Mouse (Mus musculus): Measurements from ENCODE around the gene B2m. TPM values are rescaled to one million over a fixed set of nuclear protein-coding genes. Genes with fewer than 3 reads are reported as not detected.

Gene B2m
- polyA plus RNA-seq, 1 experiment from 2014 or later, result 115 TPM

- Histone ChIP-seq H3K36me3 (no peaks in the 10 kb centered on the region), H3K4me2 (replicated peaks) (no peak overlapping the region), H3K4me3 (no peak overlapping the region), H3K4me1 (no peaks in the 10 kb centered on the region), H3K9me3 (no peaks in the 10 kb centered on the region), H3K27ac (no peak overlapping the region), H3K27me3 (replicated peaks) (no peaks in the 10 kb centered on the region), H3K9ac (no peak overlapping the region)
- no peak for ATAC-seq (ENCODE audit: low FRiP score, low read depth)
- WGBS, result 92% methylated on average over 2 of the region's 2 CpGs
Observed at GRCm38 (mm10) chr2:122132618-122133017, 14.9 kb upstream of the B2m start.

- WGBS, result 72% methylated on average over 5 of the region's 5 CpGs
- H3K9ac ChIP-seq, result no peak overlapping the region
- H3K27me3 ChIP-seq (replicated peaks), result no peaks in the 10 kb centered on the region
- H3K9me3 ChIP-seq, result no peaks in the 10 kb centered on the region
- H3K36me3 ChIP-seq, result no peaks in the 10 kb centered on the region
- no peak for ATAC-seq (ENCODE audit: low FRiP score, low read depth)
- H3K4me2 ChIP-seq (replicated peaks), result no peak overlapping the region
- no peaks in the 10 kb centered on the region for H3K4me1 ChIP-seq
- H3K4me3 ChIP-seq, result no peak overlapping the region
- H3K27ac ChIP-seq, result no peak overlapping the region
Observed at GRCm38 (mm10) chr2:122137839-122138465, 9.5 kb upstream of the B2m start.

DNA sequence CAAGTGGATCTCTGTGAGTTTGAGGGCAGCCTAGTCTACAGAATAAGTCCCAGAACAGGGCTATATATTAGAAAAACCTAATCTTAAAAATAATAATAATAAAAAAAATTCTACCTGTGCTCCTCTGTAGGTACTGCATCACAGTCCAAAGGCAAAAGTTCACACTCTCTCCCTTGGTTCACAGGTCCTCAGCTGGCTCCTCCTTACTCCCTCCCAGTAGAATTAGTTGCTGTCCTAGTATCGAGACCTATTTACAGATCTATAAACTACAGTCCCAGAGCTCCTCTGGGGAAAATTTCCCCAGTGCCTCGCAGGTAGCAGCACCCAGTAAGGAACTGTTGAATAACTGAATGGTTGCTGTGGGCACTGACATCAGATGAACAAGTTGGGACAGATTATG, 6.7 kb upstream of the B2m start:
- Histone ChIP-seq H3K4me1 (no peaks in the 10 kb centered on the region), H3K4me2 (replicated peaks) (no peak overlapping the region), H3K9me3 (no peaks in the 10 kb centered on the region), H3K9ac (no peak overlapping the region), H3K27me3 (replicated peaks) (no peaks in the 10 kb centered on the region), H3K36me3 (no peaks in the 10 kb centered on the region), H3K4me3 (no peak overlapping the region), H3K27ac (no peak overlapping the region)
- ATAC-seq (ENCODE audit: low FRiP score, low read depth), result no peak
- 82% methylated on average over 2 of the region's 2 CpGs for WGBS

- H3K4me3 ChIP-seq, result no peak overlapping the region
- H3K27ac ChIP-seq, result no peak overlapping the region
- ATAC-seq (ENCODE audit: low FRiP score, low read depth), result no peak
- no peaks in the 10 kb centered on the region for H3K36me3 ChIP-seq
- no peaks in the 10 kb centered on the region for H3K9me3 ChIP-seq
- H3K4me1 ChIP-seq, result no peaks in the 10 kb centered on the region
- WGBS, result 74% methylated on average over 5 of the region's 5 CpGs
- no peak overlapping the region for H3K9ac ChIP-seq
- no peak overlapping the region for H3K4me2 ChIP-seq (replicated peaks)
- no peaks in the 10 kb centered on the region for H3K27me3 ChIP-seq (replicated peaks)
Observed at GRCm38 (mm10) chr2:122141332-122141967, 6.0 kb upstream of the B2m start.

- no peak for ATAC-seq (ENCODE audit: low FRiP score, low read depth)
- Histone ChIP-seq H3K9me3 (no peaks in the 10 kb centered on the region), H3K36me3 (no peaks in the 10 kb centered on the region), H3K27me3 (replicated peaks) (no peaks in the 10 kb centered on the region), H3K27ac (no peak overlapping the region), H3K4me3 (no peak overlapping the region), H3K4me1 (0 out of 2 replicates have a peak, but pooled peaks cover 3% of the 10 kb centered on the region), H3K4me2 (replicated peaks) (no peak overlapping the region), H3K9ac (no peak overlapping the region)
- 93% methylated on average over 3 of the region's 3 CpGs for WGBS
Observed at GRCm38 (mm10) chr2:122143111-122143510, 4.4 kb upstream of the B2m start.

DNA sequence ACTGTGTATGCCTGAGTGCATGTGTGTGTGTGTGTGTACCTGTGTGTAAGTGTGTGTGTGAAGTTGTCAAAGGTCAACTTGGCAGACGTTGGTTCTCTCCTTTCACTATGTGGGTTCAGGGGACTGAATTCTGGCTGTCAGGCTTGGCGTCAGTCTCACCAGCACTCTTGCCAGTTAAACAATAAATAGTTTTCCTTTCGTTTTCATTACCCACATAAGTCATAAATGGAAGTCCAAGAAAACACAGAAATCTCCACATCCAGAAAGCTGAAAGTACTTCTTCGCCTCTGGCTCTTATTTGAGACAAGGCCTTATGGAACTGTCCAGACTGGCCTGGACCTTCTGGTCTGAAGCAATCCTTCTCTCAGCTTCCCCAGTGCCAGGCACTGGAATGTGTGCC, 1.7 kb upstream of the B2m start:
- Histone ChIP-seq H3K4me2 (replicated peaks) (no peak overlapping the region), H3K9ac (no peak overlapping the region), H3K4me1 (peaks cover 7% of the 10 kb centered on the region; the same call in 1 of the 2 replicates), H3K9me3 (no peaks in the 10 kb centered on the region), H3K27ac (no peak overlapping the region), H3K27me3 (replicated peaks) (no peaks in the 10 kb centered on the region), H3K4me3 (no peak overlapping the region), H3K36me3 (no peaks in the 10 kb centered on the region)
- ATAC-seq (ENCODE audit: low FRiP score, low read depth), result no peak
- WGBS, result 74% methylated on average over 4 of the region's 4 CpGs

DNA sequence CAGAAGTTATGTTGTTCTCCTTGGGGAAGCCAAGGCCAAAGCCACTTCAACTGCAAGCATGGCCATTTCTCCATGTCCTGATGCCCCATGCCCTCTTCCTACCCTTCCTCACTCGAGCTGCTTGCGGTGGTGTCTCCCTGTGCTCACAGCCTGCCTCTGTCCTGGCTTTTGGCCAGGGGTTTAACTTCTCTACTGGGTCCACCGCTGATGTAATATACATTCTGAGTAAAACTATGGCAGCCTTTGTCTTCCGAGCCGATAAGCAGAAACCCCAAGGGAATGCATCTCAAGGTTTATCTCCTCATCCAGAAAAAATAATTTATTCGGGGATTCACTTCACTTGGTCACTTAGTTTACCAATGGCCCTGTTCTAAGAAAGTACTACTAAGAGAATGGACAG, 799 bp upstream of the B2m start:
- ATAC-seq (ENCODE audit: low FRiP score, low read depth), result no peak
- no peak overlapping the region for H3K9ac ChIP-seq
- H3K4me1 ChIP-seq, result peaks cover 7% of the 10 kb centered on the region; the same call in 1 of the 2 replicates
- H3K36me3 ChIP-seq, result no peaks in the 10 kb centered on the region
- no peak overlapping the region for H3K27ac ChIP-seq
- H3K9me3 ChIP-seq, result no peaks in the 10 kb centered on the region
- H3K4me3 ChIP-seq, result no peak overlapping the region
- no peaks in the 10 kb centered on the region for H3K27me3 ChIP-seq (replicated peaks)
- no peak overlapping the region for H3K4me2 ChIP-seq (replicated peaks)
- WGBS, result 78% methylated on average over 6 of the region's 6 CpGs

DNA sequence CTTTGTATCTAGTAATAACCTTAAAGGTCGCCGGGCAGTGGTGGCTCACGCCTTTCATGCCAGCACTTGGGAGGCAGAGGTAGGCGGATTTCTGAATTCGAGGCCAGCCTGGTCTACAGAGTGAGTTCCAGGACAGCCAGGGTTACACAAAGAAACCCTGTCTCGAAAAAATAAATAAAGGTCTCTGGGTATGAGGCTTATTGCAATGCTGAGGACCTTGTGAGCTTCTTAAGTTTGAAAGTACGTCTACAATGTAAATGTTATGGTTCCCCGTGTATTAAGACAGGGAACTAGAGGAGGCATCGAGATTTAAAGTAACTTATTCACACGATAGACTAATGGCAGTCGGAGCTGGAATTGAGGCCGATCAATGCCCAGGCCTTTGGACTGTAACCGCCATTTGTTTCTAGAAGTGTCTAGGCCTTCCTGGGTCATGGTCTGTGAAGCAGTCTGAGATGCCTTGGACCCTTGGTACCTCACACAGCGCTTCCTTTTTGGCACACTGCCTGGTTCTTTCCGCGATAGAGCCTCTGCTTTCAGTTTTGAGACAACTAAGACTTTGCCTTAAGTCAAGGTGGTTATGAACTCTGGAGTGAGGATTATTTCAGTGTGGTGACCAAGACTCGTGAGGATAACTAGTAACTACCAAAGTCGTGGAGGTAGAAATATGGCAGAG, 894 bp downstream of the B2m start:
- Histone ChIP-seq H3K27me3 (replicated peaks) (no peaks in the 10 kb centered on the region), H3K27ac (no peak overlapping the region), H3K36me3 (no peaks in the 10 kb centered on the region), H3K9me3 (no peaks in the 10 kb centered on the region), H3K4me2 (replicated peaks) (peak overlapping the region; percentile 80), H3K9ac (peak overlapping the region; percentile 70), H3K4me1 (peaks cover 7% of the 10 kb centered on the region; the same call in 1 of the 2 replicates), H3K4me3 (peak overlapping the region; percentile 63)
- WGBS, result 37% methylated on average over 18 of the region's 18 CpGs
- peak; percentile 27; the same call in 1 of the 2 replicates for ATAC-seq (ENCODE audit: low FRiP score, low read depth)

GRCm38 (mm10) chr2:122149316-122149715, 1.8 kb downstream of the B2m start:
- Histone ChIP-seq H3K36me3 (no peaks in the 10 kb centered on the region), H3K4me3 (no peak overlapping the region), H3K4me2 (replicated peaks) (no peak overlapping the region), H3K9ac (no peak overlapping the region), H3K4me1 (peaks cover 7% of the 10 kb centered on the region; the same call in 1 of the 2 replicates), H3K27me3 (replicated peaks) (no peaks in the 10 kb centered on the region), H3K9me3 (no peaks in the 10 kb centered on the region), H3K27ac (no peak overlapping the region)
- WGBS, result 92% methylated on average over 6 of the region's 6 CpGs
- no peak for ATAC-seq (ENCODE audit: low FRiP score, low read depth)

- Histone ChIP-seq H3K36me3 (no peaks in the 10 kb centered on the region), H3K27ac (no peak overlapping the region), H3K9ac (no peak overlapping the region), H3K9me3 (no peaks in the 10 kb centered on the region), H3K27me3 (replicated peaks) (no peaks in the 10 kb centered on the region), H3K4me2 (replicated peaks) (no peak overlapping the region), H3K4me1 (peaks cover 7% of the 10 kb centered on the region; the same call in 1 of the 2 replicates), H3K4me3 (no peak overlapping the region)
- WGBS, result 84% methylated on average over 3 of the region's 3 CpGs
- ATAC-seq (ENCODE audit: low FRiP score, low read depth), result no peak
Observed at GRCm38 (mm10) chr2:122149716-122150115, 2.2 kb downstream of the B2m start.

- H3K27ac ChIP-seq, result no peak overlapping the region
- no peaks in the 10 kb centered on the region for H3K9me3 ChIP-seq
- H3K4me1 ChIP-seq, result peaks cover 7% of the 10 kb centered on the region; the same call in 1 of the 2 replicates
- no peak overlapping the region for H3K4me2 ChIP-seq (replicated peaks)
- no peaks in the 10 kb centered on the region for H3K27me3 ChIP-seq (replicated peaks)
- 0 out of 2 replicates have a peak, but pooled peaks cover 3% of the 10 kb centered on the region for H3K36me3 ChIP-seq
- H3K9ac ChIP-seq, result no peak overlapping the region
- 88% methylated on average over 1 of the region's 1 CpGs for WGBS
- no peak overlapping the region for H3K4me3 ChIP-seq
- ATAC-seq (ENCODE audit: low FRiP score, low read depth), result no peak
Observed at GRCm38 (mm10) chr2:122151221-122151620, 3.7 kb downstream of the B2m start.

- Histone ChIP-seq H3K36me3 (0 out of 2 replicates have a peak, but pooled peaks cover 3% of the 10 kb centered on the region), H3K27me3 (replicated peaks) (no peaks in the 10 kb centered on the region), H3K27ac (no peak overlapping the region), H3K4me2 (replicated peaks) (no peak overlapping the region), H3K4me1 (peaks cover 5% of the 10 kb centered on the region; the same call in 1 of the 2 replicates), H3K9me3 (no peaks in the 10 kb centered on the region), H3K9ac (no peak overlapping the region), H3K4me3 (no peak overlapping the region)
- no peak for ATAC-seq (ENCODE audit: low FRiP score, low read depth)
- 84% methylated on average over 3 of the region's 3 CpGs for WGBS
Observed at GRCm38 (mm10) chr2:122152850-122153249, 5.4 kb downstream of the B2m start.

All from neural tube, embryonic 12.5 days (tissue).